Mouse (Mus musculus) macrophage (primary cell): ENCODE measurements around the gene Schip1. TPM values are rescaled to one million over a fixed set of nuclear protein-coding genes. Genes with fewer than 3 reads are reported as not detected.
A peak's percentile ranks its signal among the peaks of the same experiment; 100 is the strongest.

Source experiments
- H3K27ac ChIP-seq: fragments of 350-480 bp; formaldehyde crosslinking; 2 replicates; pipeline ENCODE4 v1.9.0; 2021
- H3K36me3 ChIP-seq: fragments of 350-480 bp; formaldehyde crosslinking; 2 replicates; pipeline ENCODE4 v1.9.0; 2021; ENCODE audit errors: inconsistent target
- H3K4me3 ChIP-seq: fragments of 350-480 bp; formaldehyde crosslinking; 2 replicates; pipeline ENCODE4 v1.9.0; 2021; ENCODE audit errors: inconsistent target
- H3K79me2 ChIP-seq: fragments of 350-480 bp; formaldehyde crosslinking; 2 replicates; pipeline ENCODE4 v1.9.0; 2021; ENCODE audit errors: inconsistent target
- WGBS: methylation state at CpG from one replicate; pipeline ENCODE4 v1.1.7; 2026; ENCODE audit warnings: inconsistent platforms; ENCODE audit not compliant: missing documents; 5-methylcytosine and 5-hydroxymethylcytosine counted together
- polyA plus RNA-seq: library from polyadenylated mRNA; stranded (reverse); fragments of 250-400 nt; gene quantifications from 3 replicates; pipeline ENCODE4 v1.2.4, GENCODE M21; 2018; ENCODE audit warnings: inconsistent platforms
- total RNA-seq, 78 experiments: library from RNA; depleted of rRNA; stranded (reverse); fragments of 250-400 nt; gene quantifications; 1 replicate in 9 of 78; 2 replicates in 24 of 78; 3 replicates in 43 of 78; 4 replicates in 2 of 78; pipeline ENCODE4 v1.2.4; 2018; ENCODE audit warnings: inconsistent platforms in 56 of 78

The Schip1 gene
- total RNA-seq (2018; cell fraction: chromatin; rRNA removed) = 1 to 10 TPM in 5 of 26 experiments, under 1 TPM in 5, not detected in 16; 0.45 to 8.7 (median 1.1) TPM
- total RNA-seq (2018; cell fraction: cytosol; rRNA removed) = under 1 TPM in 10 of 26 experiments, not detected in 16; 0.07 to 0.91 (median 0.14) TPM
- 1 to 10 TPM in 4 of 26 experiments, under 1 TPM in 7, not detected in 15; 0.26 to 7.1 (median 0.77) TPM for total RNA-seq (2018; cell fraction: nucleus; rRNA removed)
- not detected in 3 replicates for polyA plus RNA-seq

- H3K4me3 ChIP-seq = no peak within 1 kb of the TSS
- no peak within 1 kb of the TSS for H3K27ac ChIP-seq
- no peaks in the 10 kb centered on the region for H3K79me2 ChIP-seq
- H3K36me3 ChIP-seq = no peaks in the 10 kb centered on the region
- WGBS = 43% methylated on average over 12 of the region's 12 CpGs
These were observed at the start of gene Schip1 for GRCm38 (mm10) chr3:68064731-68065130. Gene Schip1, plus strand, starts transcription at chr3:68064802.

DNA sequence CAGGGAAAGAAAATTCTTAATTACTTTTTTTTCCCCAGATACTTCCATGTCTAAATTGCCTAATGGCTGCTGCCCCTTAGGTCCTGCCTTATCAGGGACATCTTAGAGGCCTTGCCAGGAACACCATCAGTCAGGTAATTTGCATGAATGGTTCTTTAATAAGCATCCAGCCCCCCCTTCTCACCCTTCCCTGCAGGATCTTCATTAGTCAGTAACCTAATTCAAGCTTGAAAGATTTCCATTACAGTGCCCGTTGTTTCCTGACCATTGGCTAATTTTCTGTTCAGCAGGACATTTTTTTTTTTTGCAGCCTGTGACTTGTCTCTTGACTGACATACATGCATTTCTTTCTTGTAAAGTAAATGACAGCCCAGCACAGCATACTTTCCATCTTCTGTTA lies 48.8 kb upstream of the Schip1 start:
- H3K36me3 ChIP-seq = no peaks in the 10 kb centered on the region
- no peak overlapping the region for H3K4me3 ChIP-seq
- no peak overlapping the region for H3K27ac ChIP-seq
- H3K79me2 ChIP-seq = no peaks in the 10 kb centered on the region
- 75% methylated on average over 1 of the region's 1 CpGs for WGBS

DNA sequence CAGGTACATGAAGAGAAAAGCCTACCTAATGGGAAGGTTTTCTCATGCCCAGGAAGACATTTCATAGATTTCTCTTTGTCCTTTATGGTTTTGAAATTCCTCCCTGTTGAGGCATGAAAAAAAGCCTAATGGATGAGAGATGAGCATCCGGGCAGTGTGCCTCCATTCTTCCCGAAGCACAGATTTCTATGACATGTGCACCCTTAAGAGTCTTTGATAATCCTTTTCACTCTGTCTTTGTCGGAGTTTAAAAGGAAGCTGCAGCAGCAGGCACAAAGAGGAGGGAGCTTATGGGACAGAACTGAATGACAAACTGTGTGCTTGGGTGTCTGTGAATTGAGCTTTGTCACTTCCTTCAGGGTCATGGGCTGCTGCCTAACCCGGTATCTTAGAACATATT lies 45.2 kb upstream of the Schip1 start:
- 66% methylated on average over 4 of the region's 4 CpGs for WGBS
- H3K36me3 ChIP-seq = no peaks in the 10 kb centered on the region
- no peak overlapping the region for H3K27ac ChIP-seq
- H3K4me3 ChIP-seq = no peak overlapping the region
- no peaks in the 10 kb centered on the region for H3K79me2 ChIP-seq

- Histone ChIP-seq H3K36me3 (no peaks in the 10 kb centered on the region), H3K79me2 (no peaks in the 10 kb centered on the region), H3K4me3 (no peak overlapping the region), H3K27ac (no peak overlapping the region)
- 68% methylated on average over 3 of the region's 3 CpGs for WGBS
These were observed 28.5 kb upstream of the Schip1 start for GRCm38 (mm10) chr3:68036097-68036496.

DNA sequence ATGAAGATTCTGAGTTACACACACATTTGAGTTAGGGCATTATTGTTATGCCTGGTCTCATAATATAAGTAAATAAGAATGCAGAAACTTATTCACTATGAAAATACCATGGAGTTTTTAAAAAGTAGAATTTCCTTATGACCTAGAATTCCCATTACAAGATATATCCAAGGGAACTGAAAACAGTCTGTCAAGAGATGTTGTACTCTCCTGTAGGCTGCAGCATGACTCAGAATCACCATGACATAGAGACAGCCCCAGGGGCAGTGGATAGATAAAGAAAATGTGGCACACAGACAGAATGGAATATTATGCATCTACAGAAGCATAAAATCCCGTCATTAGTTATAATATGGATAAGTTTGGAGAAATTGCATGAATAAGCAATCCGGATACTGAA lies 21.7 kb upstream of the Schip1 start:
- H3K4me3 ChIP-seq = no peak overlapping the region
- no peaks in the 10 kb centered on the region for H3K79me2 ChIP-seq
- no peak overlapping the region for H3K27ac ChIP-seq
- WGBS = 92% methylated on average over 2 of the region's 2 CpGs
- no peaks in the 10 kb centered on the region for H3K36me3 ChIP-seq

- H3K27ac ChIP-seq = no peak overlapping the region
- H3K4me3 ChIP-seq = no peak overlapping the region
- H3K79me2 ChIP-seq = no peaks in the 10 kb centered on the region
- no peaks in the 10 kb centered on the region for H3K36me3 ChIP-seq
- 51% methylated on average over 9 of the region's 9 CpGs for WGBS
These were observed 18.9 kb upstream of the Schip1 start for GRCm38 (mm10) chr3:68045475-68046416.

- WGBS = 50% methylated on average over 2 of the region's 2 CpGs
- H3K4me3 ChIP-seq = no peak overlapping the region
- H3K27ac ChIP-seq = no peak overlapping the region
- no peaks in the 10 kb centered on the region for H3K79me2 ChIP-seq
- H3K36me3 ChIP-seq = no peaks in the 10 kb centered on the region
These were observed 11.1 kb upstream of the Schip1 start for GRCm38 (mm10) chr3:68053538-68053937.

- Histone ChIP-seq H3K27ac (no peak overlapping the region), H3K4me3 (no peak overlapping the region), H3K36me3 (no peaks in the 10 kb centered on the region), H3K79me2 (no peaks in the 10 kb centered on the region)
- 63% methylated on average over 13 of the region's 13 CpGs for WGBS
These were observed 9.5 kb upstream of the Schip1 start for GRCm38 (mm10) chr3:68055071-68055470.

GRCm38 (mm10) chr3:68056373-68057275 lies 8.0 kb upstream of the Schip1 start:
- 48% methylated on average over 23 of the region's 23 CpGs for WGBS
- Histone ChIP-seq H3K4me3 (peak overlapping the region; percentile 35), H3K79me2 (no peaks in the 10 kb centered on the region), H3K36me3 (no peaks in the 10 kb centered on the region), H3K27ac (no peak overlapping the region)

GRCm38 (mm10) chr3:68059162-68059800 lies 5.3 kb upstream of the Schip1 start:
- no peak overlapping the region for H3K4me3 ChIP-seq
- H3K36me3 ChIP-seq = no peaks in the 10 kb centered on the region
- H3K27ac ChIP-seq = no peak overlapping the region
- WGBS = 50% methylated on average over 2 of the region's 2 CpGs
- no peaks in the 10 kb centered on the region for H3K79me2 ChIP-seq

- Histone ChIP-seq H3K27ac (no peak overlapping the region), H3K4me3 (no peak overlapping the region), H3K36me3 (no peaks in the 10 kb centered on the region), H3K79me2 (no peaks in the 10 kb centered on the region)
- WGBS = 76% methylated on average over 9 of the region's 9 CpGs
These were observed 7.1 kb downstream of the Schip1 start for GRCm38 (mm10) chr3:68071395-68072386.

DNA sequence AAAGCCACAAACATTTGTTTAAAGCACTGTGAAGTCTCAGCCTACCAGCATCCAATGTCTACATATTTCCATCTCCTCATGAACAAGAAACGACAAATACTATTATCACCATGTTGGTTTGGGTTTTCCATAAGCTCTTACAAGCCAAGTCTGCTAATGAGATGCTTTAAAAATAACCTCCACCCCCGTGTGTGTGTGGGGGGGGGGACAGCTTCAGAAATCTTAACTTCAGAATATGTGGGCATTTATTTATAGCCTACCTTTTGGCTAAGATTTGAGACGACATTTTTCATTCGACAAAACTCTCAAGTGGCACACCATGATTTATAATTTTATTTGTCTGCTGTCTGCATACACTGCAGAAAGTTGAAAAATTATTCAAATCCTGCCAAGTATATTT lies 12.8 kb downstream of the Schip1 start:
- Histone ChIP-seq H3K79me2 (no peaks in the 10 kb centered on the region), H3K36me3 (no peaks in the 10 kb centered on the region), H3K4me3 (no peak overlapping the region), H3K27ac (no peak overlapping the region)
- WGBS = 83% methylated on average over 4 of the region's 4 CpGs

DNA sequence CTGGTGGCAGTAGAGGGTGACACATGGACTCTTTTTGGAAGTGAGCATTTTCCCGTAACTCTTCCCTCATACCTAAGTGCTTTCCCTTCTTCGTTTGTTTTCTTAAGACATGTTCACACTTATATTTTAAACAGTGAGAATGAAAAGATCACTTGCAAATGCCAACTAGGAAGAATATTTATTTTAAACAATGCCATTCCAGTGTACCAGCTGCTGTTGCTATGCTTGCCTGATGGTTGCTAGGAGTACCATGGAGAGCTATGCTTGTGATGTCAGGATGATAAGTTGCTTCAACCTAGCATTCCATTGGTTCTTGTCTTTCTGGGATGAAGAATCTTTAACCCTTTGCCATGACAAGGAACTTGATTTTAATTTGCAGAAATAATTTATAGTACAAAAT lies 20.4 kb downstream of the Schip1 start:
- no peaks in the 10 kb centered on the region for H3K36me3 ChIP-seq
- H3K4me3 ChIP-seq = no peak overlapping the region
- H3K27ac ChIP-seq = no peak overlapping the region
- 88% methylated on average over 2 of the region's 2 CpGs for WGBS
- no peaks in the 10 kb centered on the region for H3K79me2 ChIP-seq
